Mouse (Mus musculus): ENCODE data around the gene Mrpl43. TPM values are rescaled to one million over a fixed set of nuclear protein-coding genes. Genes with fewer than 3 reads are reported as not detected.

Gene Mrpl43
- 85.6 and 97.1 TPM in 2 replicates for polyA plus RNA-seq (2021; fragmentation: Nextera tagmentation)
- long read RNA-seq, experiment 1, transcript Mrpl43-201 (3 exons, 1,398 nt): major isoform, 102 of 118 reads
- long read RNA-seq, experiment 1, partial matches to known transcripts: 8 of 118 reads
- long read RNA-seq, experiment 1, other reads (novel, unspliced or antisense): 6 of 118 reads
- long read RNA-seq, experiment 2, transcript Mrpl43-201 (3 exons, 1,398 nt): major isoform, 48 of 64 reads
- long read RNA-seq, experiment 2, transcript Mrpl43-202 (2 exons, 515 nt): minor isoform, 7 of 64 reads
- long read RNA-seq, experiment 2, partial matches to known transcripts: 0 of 64 reads
- long read RNA-seq, experiment 2, other reads (novel, unspliced or antisense): 9 of 64 reads

DNA sequence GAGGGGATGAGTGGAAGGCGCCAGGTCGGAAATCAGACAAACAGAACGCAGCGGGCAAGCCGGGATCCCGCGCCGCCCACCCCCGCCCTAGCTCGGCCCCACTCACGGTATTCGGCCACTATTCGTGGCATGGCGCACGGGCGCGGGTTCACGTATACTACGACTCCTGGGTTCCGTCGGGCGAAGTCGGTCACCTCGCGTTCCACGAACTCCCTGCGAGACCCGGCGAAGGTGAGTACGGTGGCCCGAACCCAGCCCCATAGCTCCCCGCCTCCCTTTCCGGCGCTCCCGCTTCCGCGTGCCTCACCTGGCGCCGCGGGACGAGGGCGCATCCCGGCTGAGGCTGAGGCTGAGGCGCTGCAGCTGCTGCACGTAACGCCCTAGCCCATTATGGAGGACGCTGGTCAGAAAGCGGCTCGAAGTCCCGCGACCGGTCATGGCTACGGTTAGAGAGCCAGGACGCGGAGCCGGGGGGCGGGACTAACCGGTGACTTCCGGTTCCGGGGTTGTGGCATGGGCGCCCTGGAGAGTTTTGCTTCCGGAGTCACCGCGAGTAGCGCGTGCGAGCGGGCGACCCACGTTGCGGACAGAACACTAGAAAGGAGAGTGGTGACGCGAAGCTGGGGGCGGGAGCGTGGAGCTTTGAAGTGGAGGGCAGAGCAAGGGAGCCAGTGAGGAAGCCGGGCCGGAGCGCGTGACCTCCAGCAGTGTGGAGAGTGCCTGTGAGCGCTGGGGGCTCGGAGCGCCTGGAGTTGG lies at the start of gene Mrpl43:
Gene Mrpl43, minus strand, starts transcription at position 486 of the 756 bp plus-strand sequence.

DNA sequence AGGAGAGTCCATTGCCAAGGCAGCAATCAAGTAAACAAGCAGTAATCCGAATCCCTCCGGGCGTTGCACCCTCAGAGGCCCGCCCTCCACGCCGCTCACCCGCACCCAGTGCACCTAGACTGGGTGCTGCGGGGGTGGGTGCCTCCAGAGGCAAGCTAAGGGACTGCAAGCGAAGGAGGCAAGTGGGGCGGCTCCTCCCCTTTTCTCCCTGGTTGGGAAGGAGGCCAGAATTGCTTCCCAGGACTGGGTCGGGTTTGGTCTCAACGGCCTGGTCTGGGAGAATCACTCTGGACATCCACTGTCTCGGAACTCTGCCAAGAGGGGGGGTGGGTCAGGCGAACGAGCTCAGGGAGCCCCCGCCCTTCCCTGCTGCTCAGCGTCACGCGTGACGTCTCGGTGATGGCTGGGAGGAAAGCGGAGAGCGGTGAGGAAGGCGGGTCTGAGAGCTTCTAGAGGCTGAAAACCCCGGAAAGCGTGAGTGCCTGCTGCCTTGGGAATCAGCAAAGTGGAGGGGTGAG lies 41.2 kb upstream of the Mrpl43 start, which contains the start of gene Sfxn3:
Gene Sfxn3, plus strand, starts transcription at position 87 of the 518 bp plus-strand sequence.

GRCm38 (mm10) chr19:45045651-45046050 lies 39.4 kb upstream of the Mrpl43 start, which contains the start of gene Pdzd7:
Gene Pdzd7, minus strand, starts transcription at chr19:45045717.

GRCm38 (mm10) chr19:45014335-45014971 lies 8.2 kb upstream of the Mrpl43 start, which contains the start of gene Lzts2:
Gene Lzts2, plus strand, starts transcription at chr19:45014414.

DNA sequence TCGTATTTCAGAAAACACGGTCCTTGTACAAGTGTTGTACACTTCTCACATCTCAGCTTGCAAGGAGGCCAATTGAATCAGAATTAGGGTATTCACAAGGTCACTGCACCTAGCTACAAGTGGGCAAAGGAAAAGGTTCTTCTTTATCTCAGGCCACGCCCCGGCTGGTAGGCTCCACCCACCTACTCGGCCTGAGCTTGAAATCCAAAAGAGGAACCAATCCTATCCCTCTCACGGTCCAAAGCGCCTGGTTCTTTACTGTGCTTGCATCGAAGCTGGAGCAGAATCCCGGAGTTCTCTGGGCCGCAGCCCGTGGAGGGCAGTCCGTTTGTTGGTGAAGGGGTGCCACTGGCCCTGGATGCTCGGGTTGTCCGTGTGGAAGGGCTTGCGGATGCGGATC lies 798 bp downstream of the Mrpl43 start, which contains the start of gene Twnk:
Gene Twnk, plus strand, starts transcription at position 220 of the 400 bp plus-strand sequence.

GRCm38 (mm10) chr19:44988831-44989566 lies 17.2 kb downstream of the Mrpl43 start, which contains the start of gene Sema4g:
Gene Sema4g, plus strand, starts transcription at chr19:44989101.

Other genes with a start within 250 kb of the Mrpl43 start
- gene Slf2, start 75.3 kb downstream of the Mrpl43 start, polyA plus RNA-seq (2021; fragmentation: Nextera tagmentation): 5.5 and 6.1 TPM in 2 replicates
- gene Sema4g, start 17.3 kb downstream of the Mrpl43 start, polyA plus RNA-seq (2021; fragmentation: Nextera tagmentation): 1.6 and 1.9 TPM in 2 replicates
- 4.9 and 5.5 TPM in 2 replicates for gene Twnk, start 779 bp downstream of the Mrpl43 start, polyA plus RNA-seq (2021; fragmentation: Nextera tagmentation)
- 13.1 and 15.1 TPM in 2 replicates for gene Lzts2, start 8.0 kb upstream of the Mrpl43 start, polyA plus RNA-seq (2021; fragmentation: Nextera tagmentation)
- gene Pdzd7, start 39.3 kb upstream of the Mrpl43 start, polyA plus RNA-seq (2021; fragmentation: Nextera tagmentation): 0.31 and 0.59 TPM in 2 replicates
- gene Sfxn3, start 41.1 kb upstream of the Mrpl43 start, polyA plus RNA-seq (2021; fragmentation: Nextera tagmentation): 59.0 and 81.7 TPM in 2 replicates
- gene Kazald1, start 68.8 kb upstream of the Mrpl43 start, polyA plus RNA-seq (2021; fragmentation: Nextera tagmentation): 6.4 and 9.0 TPM in 2 replicates
- not detected in 2 replicates for gene Tlx1, start 144.2 kb upstream of the Mrpl43 start, polyA plus RNA-seq (2021; fragmentation: Nextera tagmentation)
- gene Lbx1, start 229.4 kb upstream of the Mrpl43 start, polyA plus RNA-seq (2021; fragmentation: Nextera tagmentation): not detected in 2 replicates

Data from layer of hippocampus, adult 6 months (tissue).